Mouse (Mus musculus) heart, postnatal 0 days (tissue): ENCODE measurements around the gene Pcnx.
"Not testable (repeated sequence)": the region's sequence is repeated elsewhere in the genome, so short reads cannot be mapped to it uniquely, and the experiment has no call there.

Experiments used
- CTCF ChIP-seq: IDR thresholded peaks from 2 replicates; pipeline ENCODE4 v1.5.1; 2016; ENCODE audit warnings: antibody characterized with exemption, control low read depth, low read depth
- EP300 ChIP-seq: IDR thresholded peaks from 2 replicates; pipeline ENCODE4 v1.6.1; 2016; ENCODE audit warnings: antibody characterized with exemption, low read depth

DNA sequence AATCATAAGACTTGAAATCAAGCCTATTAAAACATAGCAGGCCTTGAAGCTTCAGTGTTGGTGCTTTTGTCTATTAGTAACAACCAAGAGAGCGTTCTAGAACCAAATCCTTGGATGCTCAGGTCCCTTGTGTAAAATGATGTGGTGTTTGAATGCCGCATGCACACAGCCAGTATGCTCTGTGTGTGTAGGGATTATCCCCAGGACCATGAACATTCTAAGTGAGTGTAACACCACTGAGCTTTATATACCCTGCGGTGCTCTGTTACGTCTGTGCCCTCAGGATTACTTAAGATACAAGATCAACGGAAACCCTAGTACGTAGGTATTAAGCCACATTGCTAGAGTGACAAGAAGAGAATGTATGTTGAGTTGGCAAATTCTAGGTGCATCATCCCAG, 174.2 kb downstream of the Pcnx start:
- TF ChIP-seq CTCF, EP300: not testable (repeated sequence)
